Mouse (Mus musculus): ENCODE data around the gene Kazn.

Gene Kazn

DNA sequence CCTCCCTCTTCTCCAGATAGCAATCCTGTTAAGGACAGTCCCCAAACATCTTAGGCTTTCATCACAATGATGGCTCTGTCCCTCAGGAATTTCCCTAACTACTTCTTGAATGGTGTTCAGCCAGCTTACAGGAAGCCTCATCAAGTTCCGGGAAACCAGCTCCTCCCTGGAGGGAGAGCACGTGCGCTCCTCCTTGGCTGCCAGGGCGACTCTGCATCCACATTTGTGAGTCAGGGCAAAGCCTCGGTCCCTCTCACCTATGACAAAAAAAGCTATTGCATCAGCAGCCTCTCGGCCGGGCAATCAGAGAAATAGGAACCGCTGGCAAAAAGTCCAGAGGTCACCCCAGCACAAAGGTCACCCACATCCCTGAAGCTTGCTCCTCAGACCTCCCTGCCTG is 168.4 kb downstream of the Kazn start:
- DNase-seq = no peak

DNA sequence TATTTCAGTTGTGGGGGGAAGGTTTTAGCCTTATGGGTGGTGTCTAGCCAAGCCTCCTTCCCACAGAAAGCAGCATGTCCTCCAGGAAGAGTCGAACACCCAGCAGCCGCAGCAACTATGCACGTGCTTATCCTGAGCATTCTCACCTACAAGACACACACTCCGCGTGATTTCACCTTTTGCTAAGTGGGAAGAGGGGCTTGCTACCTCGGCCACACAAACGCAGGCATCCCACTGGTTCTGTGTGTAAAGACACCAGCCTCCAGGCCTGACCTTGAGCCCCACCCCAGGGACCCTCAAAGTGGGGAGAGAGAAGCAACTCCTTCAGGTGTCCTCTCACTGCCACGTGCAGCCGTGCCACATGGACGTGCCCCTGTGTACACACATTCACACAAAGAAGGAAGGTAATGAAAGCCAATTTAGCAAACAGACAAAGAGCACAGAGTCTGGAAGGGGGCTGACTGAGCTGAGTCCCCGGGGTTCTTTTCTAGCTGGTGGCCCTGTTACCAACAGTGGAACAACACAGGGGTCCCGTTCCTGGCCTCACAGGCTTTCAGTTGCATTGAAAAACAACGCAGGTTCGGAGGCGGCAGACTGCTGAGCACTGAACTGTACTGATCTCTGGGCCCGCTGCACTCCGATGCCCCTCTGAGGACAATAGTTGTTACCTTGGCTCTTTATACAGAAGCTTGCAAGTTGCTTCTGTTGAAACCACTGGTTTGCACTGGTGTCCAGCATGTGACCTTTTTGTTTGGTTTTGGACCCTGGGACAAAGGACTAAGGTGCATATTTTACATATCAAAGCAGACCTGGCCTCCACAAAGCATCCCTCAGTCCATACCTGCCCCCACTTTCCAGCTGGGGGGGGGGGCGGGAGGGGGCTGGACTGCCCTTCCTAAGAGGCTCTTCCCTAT is 170.0 kb downstream of the Kazn start:
- DNase-seq = no peak

DNA sequence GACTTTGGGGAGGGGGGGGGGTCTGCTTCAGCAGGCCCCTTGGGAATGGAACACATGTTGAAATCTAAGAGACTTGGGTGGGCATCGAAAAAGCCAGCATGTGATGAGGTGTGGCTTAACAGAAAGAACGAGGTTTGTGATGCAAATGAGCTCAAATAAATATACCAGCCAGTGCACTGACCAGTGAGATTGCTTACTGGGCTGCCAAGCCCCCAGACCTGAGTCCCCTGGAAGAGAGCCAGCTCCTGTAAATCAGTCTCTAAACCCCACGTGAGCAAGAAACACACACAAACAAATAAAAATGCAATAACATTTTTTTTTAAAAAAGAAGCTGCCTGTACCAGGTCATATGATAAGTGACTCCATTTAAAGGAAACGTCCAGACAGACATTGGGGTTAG is 172.6 kb downstream of the Kazn start:
- no peak for DNase-seq

DNA sequence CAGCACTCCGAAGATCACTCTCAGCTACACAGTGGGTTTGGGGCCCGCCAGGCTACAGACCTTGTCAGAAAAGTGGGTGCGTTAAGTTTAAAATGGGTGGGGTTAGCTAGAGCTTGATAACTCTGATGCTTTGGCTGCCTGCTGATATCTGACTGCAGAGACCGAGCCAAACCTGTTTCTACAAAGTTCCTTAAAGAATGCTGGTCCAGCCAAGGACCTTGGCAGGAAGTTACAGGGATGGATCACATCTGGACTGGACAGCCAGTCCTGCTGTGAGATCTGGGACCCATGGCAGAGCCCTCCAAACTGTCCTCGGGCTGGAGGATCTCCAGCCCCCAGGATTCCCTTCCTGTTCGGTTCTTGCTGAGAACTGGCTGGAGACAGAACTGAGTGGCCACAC is 173.4 kb downstream of the Kazn start:
- DNase-seq = no peak

DNA sequence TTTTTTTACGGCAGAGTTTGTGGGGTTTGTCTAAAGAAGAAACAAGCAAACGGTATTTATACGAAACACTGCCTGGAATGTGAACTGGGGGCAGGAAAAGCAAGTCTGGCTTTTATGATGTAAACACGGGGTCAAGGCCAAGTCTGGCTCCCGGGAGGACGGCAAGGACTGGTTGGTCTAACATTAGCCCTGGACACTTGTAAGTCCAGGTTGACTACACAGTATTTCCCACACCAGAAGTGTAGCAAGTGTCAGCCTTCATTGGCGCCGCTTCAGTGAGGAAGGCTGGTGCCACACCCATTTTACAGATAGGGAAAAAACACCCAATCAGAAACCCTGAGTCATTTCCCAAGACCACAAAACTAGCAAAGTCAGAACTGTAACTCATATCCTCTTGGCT is 173.9 kb downstream of the Kazn start:
- DNase-seq = no peak

DNA sequence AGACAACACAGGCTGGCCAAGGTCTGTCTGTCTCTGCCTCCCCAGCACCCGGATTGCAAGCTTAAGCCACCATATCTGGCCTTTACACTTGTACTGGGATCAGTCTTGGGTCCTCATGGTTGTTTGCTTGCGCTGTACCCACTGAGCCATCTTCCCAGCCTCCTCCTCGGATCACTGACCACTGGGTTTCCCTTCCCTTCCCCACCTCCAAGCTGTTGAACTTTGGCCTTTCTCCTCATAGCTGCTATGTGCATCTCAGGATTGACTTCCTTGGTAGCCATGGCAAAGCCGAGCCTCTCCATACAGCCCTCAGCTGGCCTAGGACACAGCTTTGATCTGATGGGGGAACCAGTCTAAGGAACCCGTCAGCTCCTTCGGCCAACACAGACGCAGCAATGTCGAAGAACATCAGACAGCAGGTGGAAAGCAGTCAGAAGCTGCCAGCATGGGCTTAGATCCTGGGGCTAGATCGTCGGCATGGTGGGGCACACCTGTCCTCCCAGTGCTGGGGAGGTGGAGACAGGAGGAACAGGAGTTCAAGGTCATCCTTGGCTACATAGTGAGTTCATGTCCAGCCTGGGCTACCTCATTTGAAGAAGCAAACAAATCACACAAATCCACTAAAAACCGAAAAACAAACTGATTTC is 174.5 kb downstream of the Kazn start:
- DNase-seq = no peak

DNA sequence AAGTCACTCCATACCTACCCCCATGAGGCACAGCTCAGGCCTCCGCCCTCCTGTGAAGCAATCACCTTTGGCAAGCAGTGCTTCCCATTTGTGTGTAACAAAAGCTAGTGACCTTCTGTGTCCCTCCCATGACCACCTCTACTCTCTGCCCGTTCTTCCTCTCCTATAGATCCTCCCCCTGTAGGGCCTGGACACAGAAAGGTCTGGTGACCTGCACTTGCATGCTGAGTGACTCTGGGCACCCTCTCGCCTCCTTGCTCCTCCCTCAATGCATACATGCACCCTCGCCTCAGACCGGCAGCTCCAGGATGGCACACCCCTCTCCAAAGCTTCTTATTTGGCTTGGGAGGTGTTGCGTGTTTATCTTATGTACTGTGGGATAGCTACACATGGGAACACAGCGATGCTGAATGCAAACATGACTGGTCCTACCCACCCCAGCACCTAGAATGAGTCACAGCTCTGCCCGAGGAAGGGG is 176.1 kb downstream of the Kazn start:
- DNase-seq = no peak

DNA sequence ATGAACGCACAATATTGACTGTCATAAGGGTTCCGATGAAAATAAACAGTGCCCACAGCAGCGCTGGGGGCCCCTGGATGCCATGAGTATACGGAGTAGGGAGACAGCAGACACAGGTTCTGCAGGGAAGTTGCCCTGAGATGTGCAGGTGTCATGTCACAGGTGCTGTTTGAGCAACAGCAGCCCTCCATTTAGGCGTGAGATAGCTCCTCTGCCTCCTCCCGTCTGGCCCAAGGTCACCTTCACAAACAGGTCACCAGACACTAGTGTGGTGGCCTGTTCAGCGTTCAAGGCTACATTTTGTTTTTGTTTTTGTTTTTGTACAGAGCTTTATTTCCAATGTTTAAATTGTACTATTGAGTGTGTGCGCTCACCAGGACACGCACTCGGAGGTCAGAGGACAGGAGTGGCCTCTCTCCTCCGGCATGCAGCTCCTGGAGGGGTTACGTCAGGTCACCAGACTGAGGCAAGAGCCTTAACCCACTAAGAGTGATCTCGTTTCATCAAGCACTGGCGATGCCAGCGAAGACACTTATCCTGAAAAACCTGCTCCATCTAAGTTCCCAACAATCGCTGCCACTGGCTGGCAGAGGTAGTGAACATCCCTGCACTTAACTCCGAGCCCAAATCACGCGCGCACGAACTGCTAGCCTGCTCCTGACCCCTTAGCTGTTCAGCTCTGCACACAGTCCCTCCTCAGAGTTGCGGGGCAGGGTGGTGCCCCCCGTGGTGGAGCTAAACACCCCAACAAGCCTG is 177.5 kb downstream of the Kazn start:
- DNase-seq = no peak

DNA sequence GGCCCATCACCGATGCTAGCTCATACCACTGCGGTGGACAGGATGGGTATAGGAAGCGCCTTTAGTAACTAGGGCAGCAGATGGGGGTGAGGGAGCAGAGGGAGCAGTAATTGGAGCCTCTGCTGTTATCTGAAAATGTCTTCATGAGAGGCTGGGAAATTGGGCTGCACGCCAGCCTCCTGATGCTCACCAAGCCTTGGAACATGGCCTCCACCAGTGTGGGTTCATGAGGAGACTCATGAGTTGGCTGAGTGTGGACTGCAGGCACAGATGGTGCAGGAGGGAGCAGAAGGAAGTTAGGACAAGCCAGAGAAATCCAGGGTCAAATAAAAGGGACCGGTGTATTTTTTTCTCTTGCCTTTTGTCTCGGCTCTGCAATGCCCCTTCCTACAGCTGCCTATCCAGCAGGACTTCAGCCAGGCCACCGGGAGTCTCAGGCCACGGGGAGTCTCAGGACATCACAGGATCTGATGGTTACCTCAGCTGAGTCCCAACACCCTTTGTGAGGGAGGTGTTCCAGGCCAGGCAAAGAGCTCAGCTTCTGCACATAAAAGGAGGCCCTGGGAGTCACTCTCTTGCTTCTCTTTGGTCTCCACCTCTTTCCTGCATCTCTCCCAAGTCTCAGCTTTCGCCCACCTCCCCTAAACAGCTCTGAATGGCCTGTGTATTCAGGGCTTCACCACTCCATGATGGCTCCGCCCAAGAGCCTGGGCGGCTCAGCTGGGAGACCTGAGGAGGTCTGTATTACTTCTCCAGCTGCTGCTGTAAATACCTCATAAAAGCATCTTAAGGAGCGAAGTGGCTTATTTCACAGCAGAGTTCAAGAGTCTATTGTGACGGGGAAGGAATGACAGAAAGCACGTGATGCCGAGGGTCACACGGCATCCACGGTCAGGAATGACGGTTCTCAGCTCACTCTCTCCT is 178.5 kb downstream of the Kazn start:
- no peak for DNase-seq

DNA sequence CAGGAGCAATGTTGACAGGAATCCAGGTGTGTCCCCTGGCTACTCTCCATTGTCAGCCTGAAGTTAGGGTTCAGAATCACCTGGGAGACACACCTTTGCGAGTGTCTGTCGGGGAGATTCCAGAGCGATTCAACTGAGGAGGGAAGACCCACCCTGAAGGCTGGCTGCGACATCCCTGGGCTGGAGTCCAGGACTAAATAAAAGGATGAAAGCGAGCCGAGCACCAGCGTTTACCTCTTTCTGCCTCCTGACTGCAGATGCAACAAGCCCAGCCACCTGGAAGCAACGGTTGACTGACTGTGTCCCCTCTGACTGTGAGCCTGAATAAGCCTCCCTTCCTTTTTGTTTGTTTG is 179.4 kb downstream of the Kazn start:
- no peak for DNase-seq

DNA sequence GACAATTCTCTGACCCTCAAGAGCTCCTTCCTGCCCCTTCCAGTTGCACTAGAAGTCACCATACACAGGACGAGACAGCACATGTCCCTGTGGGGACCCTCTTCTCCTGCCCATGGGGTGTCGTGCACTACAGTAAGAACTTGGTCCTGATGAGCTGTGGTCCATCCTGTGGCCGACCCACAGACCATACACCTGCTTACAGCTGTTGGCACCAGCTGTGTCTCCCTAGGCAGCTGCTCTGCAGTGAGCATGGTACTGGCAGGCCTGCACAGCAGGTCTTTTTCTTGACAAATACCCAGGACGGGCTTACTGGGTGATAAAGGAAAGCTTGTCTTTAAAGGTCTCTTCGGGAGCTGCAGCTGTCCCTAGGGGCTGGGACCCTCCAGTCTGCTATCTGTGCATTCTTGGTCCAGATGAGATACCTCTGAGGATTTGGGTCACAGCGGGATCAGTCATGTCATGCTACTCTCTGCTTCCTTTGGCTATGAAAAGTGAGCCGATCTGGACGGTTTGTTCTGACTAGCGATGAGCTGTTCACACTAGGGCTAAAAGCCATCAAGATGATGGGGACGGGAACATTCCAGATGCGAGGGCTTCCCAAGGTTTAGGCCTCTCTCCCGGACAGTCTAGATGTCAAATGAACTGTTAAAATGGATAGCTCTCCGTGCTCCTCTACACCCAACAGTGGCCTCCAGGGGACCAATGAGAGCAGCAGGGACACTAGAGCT is 179.9 kb downstream of the Kazn start:
- DNase-seq = no peak

DNA sequence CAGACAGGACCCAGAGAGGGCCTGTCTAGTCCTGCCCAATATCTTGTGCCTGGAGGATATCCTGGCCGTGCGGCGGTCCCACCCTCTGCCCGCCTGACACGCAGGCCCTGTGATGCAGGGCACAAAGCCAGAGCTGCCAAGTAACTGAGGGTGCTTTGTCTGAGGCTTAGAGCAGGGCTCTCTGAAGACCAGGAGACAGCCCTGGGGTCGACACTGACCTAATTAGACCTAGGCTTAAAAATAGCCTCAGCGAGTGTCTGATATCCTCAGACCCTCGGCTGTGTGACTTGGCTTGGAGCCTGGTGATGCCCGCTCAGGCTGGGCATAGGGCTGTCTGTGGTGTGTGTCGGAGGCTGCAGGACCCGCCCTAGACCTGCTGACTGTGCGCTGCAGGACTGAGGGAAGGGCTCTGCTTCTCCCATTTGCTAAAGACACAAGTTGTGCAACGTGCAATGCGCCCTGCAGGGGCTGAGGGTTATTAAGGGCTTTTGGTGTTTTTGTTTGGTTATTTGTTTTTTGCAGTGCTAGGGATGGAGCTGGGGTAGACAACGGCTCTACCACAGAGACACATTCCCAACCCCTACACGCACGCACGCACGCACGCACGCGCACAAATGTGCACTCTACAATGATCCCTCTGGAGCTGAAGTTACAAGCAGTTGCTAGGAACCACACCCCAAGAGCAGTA is 181.5 kb downstream of the Kazn start:
- DNase-seq = no peak

DNA sequence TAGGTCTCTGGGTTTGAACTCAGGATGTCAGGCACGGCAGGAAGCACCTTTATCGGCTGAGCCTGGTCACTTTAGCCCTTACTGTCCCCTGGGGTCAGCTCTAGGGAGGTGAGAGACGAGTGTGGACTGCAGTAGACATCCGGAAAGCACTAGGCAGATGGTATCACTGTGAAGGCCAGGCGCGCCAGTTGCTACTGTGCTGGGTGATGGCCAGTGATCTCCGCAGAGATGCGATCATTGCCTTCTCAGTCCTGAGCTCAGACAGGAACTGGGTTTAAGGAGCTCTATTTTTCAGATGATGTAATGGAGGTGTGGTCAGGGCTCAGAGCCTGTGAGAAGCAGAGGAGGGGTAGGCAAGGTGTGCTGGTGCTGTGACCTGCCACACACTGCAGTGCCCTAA is 183.6 kb downstream of the Kazn start:
- DNase-seq = no peak

DNA sequence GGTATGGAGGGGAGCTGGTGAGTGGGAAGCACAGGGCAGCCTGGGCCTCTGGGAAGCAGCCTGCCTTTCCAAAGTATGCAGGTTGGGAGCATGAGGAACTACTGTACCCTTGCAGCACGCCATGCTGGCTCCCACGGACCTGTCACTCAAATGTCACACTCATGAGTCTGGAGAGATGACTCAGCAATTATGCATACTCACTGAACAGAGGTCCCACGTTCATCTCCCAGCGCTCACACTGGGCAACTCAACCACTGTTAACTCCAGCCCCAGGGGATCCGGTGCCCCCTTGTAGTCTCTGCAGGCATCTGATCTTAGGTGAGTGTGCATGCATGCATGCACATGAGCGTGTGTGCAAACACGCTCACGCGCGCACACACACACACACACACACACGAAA is 184.6 kb downstream of the Kazn start:
- DNase-seq = no peak

DNA sequence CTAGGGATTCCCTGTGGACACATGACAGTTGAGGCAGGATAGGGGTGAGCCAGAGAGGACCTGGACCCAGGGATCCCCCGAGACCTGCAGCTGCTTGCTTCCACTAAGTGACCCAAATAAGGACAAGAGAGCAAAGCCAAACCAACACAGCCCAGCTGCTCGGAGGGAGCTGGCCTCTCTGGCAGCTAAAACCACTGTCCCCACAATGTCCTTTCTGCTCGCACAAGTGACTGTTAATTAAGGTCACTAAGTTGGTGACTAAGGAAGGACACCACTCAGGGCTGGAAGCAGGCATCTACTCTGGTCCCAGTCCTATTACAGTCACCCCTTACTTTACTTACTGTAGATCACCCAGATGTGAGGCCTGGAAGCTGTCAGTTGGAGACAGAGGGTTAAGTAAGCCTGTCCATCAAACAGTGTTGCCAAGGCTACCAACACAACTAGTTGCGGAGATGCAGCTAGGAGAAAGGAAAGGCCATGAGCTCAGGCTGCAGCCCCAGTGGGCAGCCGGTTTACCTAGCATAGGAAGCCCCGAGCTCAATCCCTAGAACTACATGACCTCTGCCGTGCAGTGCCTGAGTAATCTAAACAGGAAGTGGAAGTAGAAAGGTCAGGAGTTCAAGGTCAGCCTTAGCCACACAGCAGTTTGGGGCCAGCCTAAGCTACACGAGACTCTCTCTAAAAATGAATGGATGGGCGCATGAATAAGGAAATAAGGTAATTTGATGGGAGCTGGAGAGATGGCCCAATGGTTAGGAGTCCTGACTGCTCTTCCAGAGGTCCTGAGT is 185.3 kb downstream of the Kazn start:
- no peak for DNase-seq

DNA sequence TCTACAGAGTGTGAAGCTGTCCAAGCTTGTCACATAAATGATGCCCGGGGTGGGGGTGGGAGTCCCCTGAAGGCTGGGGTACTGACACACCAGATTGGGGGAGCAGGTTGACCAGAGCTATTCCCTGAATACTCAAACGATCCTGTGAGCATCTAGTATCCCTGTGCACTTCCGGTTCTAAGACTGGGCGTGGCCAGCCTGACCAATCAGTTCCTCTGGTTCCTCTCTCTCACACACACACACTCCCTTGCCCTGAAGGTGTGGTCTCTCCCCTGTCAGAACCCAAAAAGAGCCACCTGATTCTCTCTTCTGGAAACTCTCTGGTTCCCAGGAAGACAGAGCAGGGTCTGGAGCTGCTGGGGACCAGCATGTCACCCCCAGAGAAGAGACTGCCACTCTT is 185.9 kb downstream of the Kazn start:
- no peak for DNase-seq

DNA sequence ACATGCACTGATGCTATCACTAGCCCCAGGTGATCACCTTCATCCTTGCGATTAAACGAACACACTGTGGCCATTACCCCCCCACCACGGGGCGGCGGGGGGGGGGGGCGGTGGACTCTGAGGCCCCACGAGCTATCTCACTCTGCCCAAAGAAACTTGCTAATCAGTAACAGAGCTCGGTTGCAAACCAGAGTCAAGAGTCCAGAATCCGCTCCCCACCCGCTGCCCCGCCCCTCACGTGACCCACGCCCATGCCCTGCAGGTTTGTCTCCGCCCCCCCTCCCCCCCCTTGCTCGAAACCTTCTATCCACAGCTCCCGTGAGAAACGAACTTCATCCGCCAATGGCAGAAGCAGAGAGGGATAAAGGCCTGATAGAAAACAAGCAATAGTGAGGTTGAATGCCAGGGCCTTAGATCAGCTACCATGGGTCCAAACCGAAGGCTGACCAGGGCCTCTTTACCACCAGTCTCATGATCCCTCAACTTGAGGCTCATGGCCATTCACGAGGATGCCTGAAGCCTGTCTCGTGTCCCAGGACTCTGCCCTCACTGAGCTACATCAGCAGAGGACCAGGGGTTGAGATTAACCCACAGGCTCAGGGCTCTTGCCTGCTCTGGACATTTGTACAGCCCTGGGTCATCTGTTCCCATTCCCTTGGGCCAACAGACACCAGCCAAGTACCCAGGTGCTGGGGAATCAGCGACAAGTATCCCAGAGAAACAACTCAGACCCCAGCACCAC is 186.6 kb downstream of the Kazn start:
- DNase-seq = no peak

All from thymus, postnatal 25 days (tissue).